Mouse (Mus musculus) G1E (cell line): ENCODE results near the gene Otop2.

Experiments used
- CTCF ChIP-seq: IDR thresholded peaks from 2 replicates; pipeline ENCODE4 v1.5.1; 2012; ENCODE audit warnings: low read depth, low read length, inconsistent platforms, mixed read lengths
- GATA1 ChIP-seq: IDR thresholded peaks from 2 replicates; pipeline ENCODE4 v1.6.1; 2012; ENCODE audit warnings: borderline replicate concordance, low read length, inconsistent platforms, mixed read lengths
- GATA2 ChIP-seq: IDR thresholded peaks from 2 replicates; pipeline ENCODE4 v1.6.1; 2012; ENCODE audit warnings: low read depth, low read length, inconsistent platforms, borderline replicate concordance
- POLR2AphosphoS5 ChIP-seq: IDR thresholded peaks from 2 replicates; pipeline ENCODE4 v1.6.1; 2012; ENCODE audit warnings: low read depth, low read length, inconsistent platforms; ENCODE audit not compliant: insufficient replicate concordance
- TAL1 ChIP-seq: conservative IDR thresholded peaks from 2 replicates; pipeline ENCODE4 v1.6.1; 2012; ENCODE audit warnings: low read depth, low read length, inconsistent platforms, mixed read lengths

- TF ChIP-seq CTCF (no peak), POLR2AphosphoS5 (no peak), GATA1 (no peak), TAL1 (no peak), GATA2 (no peak)
Observed at GRCm38 (mm10) chr11:115319704-115320383, 12.9 kb downstream of the Otop2 start.
